Mouse (Mus musculus) limb, embryonic 11.5 days (tissue): ENCODE results near the gene Grin2a. TPM values are rescaled to one million over a fixed set of nuclear protein-coding genes. Genes with fewer than 3 reads are reported as not detected.

Experiments used
- ATAC-seq: fragments of 200-750 bp; cut with Nextera tagmentation; 2 replicates; pipeline ENCODE4 v1.8.0; 2017; ENCODE audit warnings: low read depth; ENCODE audit not compliant: insufficient number of reproducible peaks, low FRiP score, low TSS enrichment
- DNase-seq: peaks from one replicate; pipeline ENCODE4 v3.0.0-alpha.2; 2015; ENCODE audit warnings: low spot score
- H3K27ac ChIP-seq: fragments of 300-500 bp; sonication (generic); replicated peaks from 2 replicates; pipeline ENCODE4 v1.5.1; 2014; ENCODE audit warnings: low read depth, mild to moderate bottlenecking, low read length
- H3K27me3 ChIP-seq: fragments of 300-500 bp; sonication (generic); 2 replicates; pipeline ENCODE4 v1.6.1; 2014; ENCODE audit warnings: mild to moderate bottlenecking, low read length, mixed read lengths; ENCODE audit not compliant: control insufficient read depth, insufficient read depth
- H3K36me3 ChIP-seq: fragments of 300-500 bp; sonication (generic); 2 replicates; pipeline ENCODE4 v1.6.1; 2014; ENCODE audit warnings: mild to moderate bottlenecking, low read length, moderate library complexity, mixed read lengths; ENCODE audit not compliant: control insufficient read depth, insufficient read depth
- H3K4me1 ChIP-seq: fragments of 300-500 bp; sonication (generic); 2 replicates; pipeline ENCODE4 v1.6.1; 2014; ENCODE audit warnings: low read length, mixed read lengths; ENCODE audit not compliant: control insufficient read depth, insufficient read depth
- H3K4me2 ChIP-seq: fragments of 300-500 bp; sonication (generic); 2 replicates; pipeline ENCODE4 v1.6.1; 2014; ENCODE audit warnings: low read depth, mild to moderate bottlenecking, moderate library complexity; ENCODE audit not compliant: severe bottlenecking
- H3K4me3 ChIP-seq: fragments of 300-500 bp; sonication (generic); 2 replicates; pipeline ENCODE4 v1.5.1; 2014; ENCODE audit warnings: low read depth, low read length
- H3K9ac ChIP-seq: fragments of 300-500 bp; sonication (generic); 2 replicates; pipeline ENCODE4 v1.6.1; 2014; ENCODE audit warnings: mild to moderate bottlenecking, low read length
- H3K9me3 ChIP-seq: fragments of 300-500 bp; sonication (generic); 2 replicates; pipeline ENCODE4 v1.6.1; 2016; ENCODE audit warnings: low read length; ENCODE audit not compliant: control insufficient read depth
- WGBS: fragments of 180-500 bp; shearing (Covaris S2); extraction: QIAGEN DNeasy Blood & Tissue Kit; methylation state at CpG from one replicate; pipeline ENCODE4 v1.1.7; 2014; 5-methylcytosine and 5-hydroxymethylcytosine counted together
- polyA plus RNA-seq: library from polyadenylated mRNA; unstranded; fragments of >200 nt; fragmentation: Nextera tagmentation; extraction: Ambion mirVana; gene quantifications from 2 replicates; pipeline ENCODE4 v1.2.1, GENCODE M21; 2014

Gene Grin2a
- polyA plus RNA-seq, 1 experiment from 2014 or later = 0.16 TPM

GRCm38 (mm10) chr16:9992076-9992772 is 3.1 kb downstream of the Grin2a start:
- Histone ChIP-seq H3K27ac (no peak overlapping the region), H3K9me3 (no peaks in the 10 kb centered on the region), H3K27me3 (peaks cover 59% of the 10 kb centered on the region), H3K9ac (no peak overlapping the region), H3K4me3 (0 out of 2 replicates have a peak overlapping the region, but pooled peaks have one; percentile 3), H3K4me1 (peaks cover 15% of the 10 kb centered on the region), H3K4me2 (peak overlapping the region; percentile 58; the same call in 1 of the 2 replicates), H3K36me3 (no peaks in the 10 kb centered on the region)
- ATAC-seq = no peak
- DNase-seq = no peak
- WGBS = 16% methylated on average over 34 of the region's 34 CpGs

- Histone ChIP-seq H3K27ac (no peak overlapping the region), H3K9me3 (no peaks in the 10 kb centered on the region), H3K27me3 (no peaks in the 10 kb centered on the region), H3K4me3 (no peak overlapping the region), H3K4me2 (no peak overlapping the region), H3K36me3 (no peaks in the 10 kb centered on the region), H3K9ac (no peak overlapping the region), H3K4me1 (no peaks in the 10 kb centered on the region)
- DNase-seq (no peak), ATAC-seq (no peak)
- 71% methylated on average over 3 of the region's 3 CpGs for WGBS
Observed at GRCm38 (mm10) chr16:9985041-9985440, 10.3 kb downstream of the Grin2a start.

GRCm38 (mm10) chr16:9980641-9981040 is 14.7 kb downstream of the Grin2a start:
- Histone ChIP-seq H3K9me3 (no peaks in the 10 kb centered on the region), H3K9ac (no peak overlapping the region), H3K4me2 (no peak overlapping the region), H3K27me3 (no peaks in the 10 kb centered on the region), H3K27ac (no peak overlapping the region), H3K36me3 (no peaks in the 10 kb centered on the region), H3K4me3 (no peak overlapping the region), H3K4me1 (no peaks in the 10 kb centered on the region)
- 66% methylated on average over 2 of the region's 2 CpGs for WGBS
- DNase-seq (no peak), ATAC-seq (no peak)

GRCm38 (mm10) chr16:9978173-9978572 is 17.2 kb downstream of the Grin2a start:
- no peak overlapping the region for H3K27ac ChIP-seq
- ATAC-seq (no peak), DNase-seq (no peak)
- no peaks in the 10 kb centered on the region for H3K9me3 ChIP-seq
- no peak overlapping the region for H3K9ac ChIP-seq
- no peaks in the 10 kb centered on the region for H3K4me1 ChIP-seq
- WGBS = 87% methylated on average over 2 of the region's 2 CpGs
- H3K4me2 ChIP-seq = no peak overlapping the region
- no peaks in the 10 kb centered on the region for H3K36me3 ChIP-seq
- no peaks in the 10 kb centered on the region for H3K27me3 ChIP-seq
- H3K4me3 ChIP-seq = no peak overlapping the region

GRCm38 (mm10) chr16:9972705-9973104 is 22.7 kb downstream of the Grin2a start:
- H3K27me3 ChIP-seq = no peaks in the 10 kb centered on the region
- H3K4me1 ChIP-seq = no peaks in the 10 kb centered on the region
- H3K36me3 ChIP-seq = no peaks in the 10 kb centered on the region
- no peak overlapping the region for H3K27ac ChIP-seq
- H3K9ac ChIP-seq = no peak overlapping the region
- ATAC-seq (no peak), DNase-seq (no peak)
- 94% methylated on average over 3 of the region's 3 CpGs for WGBS
- no peaks in the 10 kb centered on the region for H3K9me3 ChIP-seq
- H3K4me2 ChIP-seq = no peak overlapping the region
- H3K4me3 ChIP-seq = no peak overlapping the region

GRCm38 (mm10) chr16:9964469-9964868 is 30.9 kb downstream of the Grin2a start:
- no peak for ATAC-seq
- 81% methylated on average over 6 of the region's 6 CpGs for WGBS

GRCm38 (mm10) chr16:9962482-9962881 is 32.9 kb downstream of the Grin2a start:
- 94% methylated on average over 1 of the region's 1 CpGs for WGBS
- Histone ChIP-seq H3K4me1 (no peaks in the 10 kb centered on the region), H3K4me2 (no peak overlapping the region), H3K9me3 (no peaks in the 10 kb centered on the region), H3K27me3 (no peaks in the 10 kb centered on the region), H3K27ac (no peak overlapping the region), H3K9ac (no peak overlapping the region), H3K4me3 (no peak overlapping the region), H3K36me3 (no peaks in the 10 kb centered on the region)
- ATAC-seq (no peak), DNase-seq (no peak)

More at GRCm38 (mm10) chr16:9964469-9964868, 30.9 kb downstream of the Grin2a start:
- no peak for DNase-seq
- no peaks in the 10 kb centered on the region for H3K9me3 ChIP-seq
- no peaks in the 10 kb centered on the region for H3K4me1 ChIP-seq
- no peak overlapping the region for H3K27ac ChIP-seq
- H3K27me3 ChIP-seq = no peaks in the 10 kb centered on the region
- no peak overlapping the region for H3K9ac ChIP-seq
- no peak overlapping the region for H3K4me3 ChIP-seq
- no peaks in the 10 kb centered on the region for H3K36me3 ChIP-seq
- no peak overlapping the region for H3K4me2 ChIP-seq

GRCm38 (mm10) chr16:9959340-9959739 is 36.0 kb downstream of the Grin2a start:
- Histone ChIP-seq H3K4me2 (no peak overlapping the region), H3K9ac (no peak overlapping the region), H3K4me1 (no peaks in the 10 kb centered on the region), H3K9me3 (no peaks in the 10 kb centered on the region), H3K4me3 (no peak overlapping the region), H3K27me3 (no peaks in the 10 kb centered on the region), H3K27ac (no peak overlapping the region), H3K36me3 (no peaks in the 10 kb centered on the region)
- ATAC-seq = no peak
- no peak for DNase-seq
- 62% methylated on average over 1 of the region's 1 CpGs for WGBS

GRCm38 (mm10) chr16:9954266-9954665 is 41.1 kb downstream of the Grin2a start:
- H3K27me3 ChIP-seq = no peaks in the 10 kb centered on the region

More at GRCm38 (mm10) chr16:9954266-9954665, 41.1 kb downstream of the Grin2a start:
- Histone ChIP-seq H3K36me3 (no peaks in the 10 kb centered on the region), H3K9me3 (no peaks in the 10 kb centered on the region), H3K9ac (no peak overlapping the region), H3K27ac (no peak overlapping the region), H3K4me3 (no peak overlapping the region), H3K4me2 (no peak overlapping the region), H3K4me1 (no peaks in the 10 kb centered on the region)
- ATAC-seq = no peak
- DNase-seq = no peak
- 42% methylated on average over 5 of the region's 5 CpGs for WGBS
